Mouse (Mus musculus) embryo, embryonic 11.5 days (tissue): Measurements from ENCODE around the gene Ndufc1.
"Not testable (repeated sequence)": the region's sequence is repeated elsewhere in the genome, so short reads cannot be mapped to it uniquely, and the experiment has no call there.

Experiments
- DNase-seq: peaks from one replicate; pipeline ENCODE4 v3.0.0-alpha.2; 2012; ENCODE audit warnings: low read depth, low spot score

The Ndufc1 gene

GRCm38 (mm10) chr3:51408561-51409183, at the start of gene Ndufc1:
Gene Ndufc1, minus strand, starts transcription at chr3:51408988.
- DNase-seq: peak; percentile 95

GRCm38 (mm10) chr3:51434871-51435595, 26.2 kb upstream of the Ndufc1 start:
- DNase-seq: no peak

DNA sequence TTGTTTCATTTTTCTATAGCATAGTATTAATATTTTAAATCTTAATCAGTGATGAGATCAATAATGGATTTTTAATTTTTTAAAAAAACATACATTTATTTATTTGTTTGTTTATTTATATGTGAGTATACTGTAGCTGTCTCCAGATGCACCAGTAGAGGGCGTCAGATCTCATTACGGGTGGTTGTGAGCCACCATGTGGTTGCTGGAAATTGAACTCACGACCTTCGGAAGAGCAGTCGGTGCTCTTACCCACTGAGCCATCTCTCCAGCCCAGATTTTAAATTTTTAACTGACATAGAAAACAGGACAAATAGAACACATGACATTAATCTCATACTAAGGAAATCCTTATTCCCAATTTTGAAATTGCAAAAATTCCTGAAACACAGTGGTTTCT, 25.6 kb upstream of the Ndufc1 start:
- not testable (repeated sequence) for DNase-seq

GRCm38 (mm10) chr3:51425394-51425793, 16.6 kb upstream of the Ndufc1 start:
- no peak for DNase-seq

- DNase-seq: no peak
These were observed 13.1 kb upstream of the Ndufc1 start for GRCm38 (mm10) chr3:51421921-51422320.

GRCm38 (mm10) chr3:51417966-51418365, 9.2 kb upstream of the Ndufc1 start:
- DNase-seq: no peak

GRCm38 (mm10) chr3:51417485-51417884, 8.7 kb upstream of the Ndufc1 start:
- no peak for DNase-seq

- DNase-seq: no peak
These were observed 8.3 kb upstream of the Ndufc1 start for GRCm38 (mm10) chr3:51417135-51417458.

DNA sequence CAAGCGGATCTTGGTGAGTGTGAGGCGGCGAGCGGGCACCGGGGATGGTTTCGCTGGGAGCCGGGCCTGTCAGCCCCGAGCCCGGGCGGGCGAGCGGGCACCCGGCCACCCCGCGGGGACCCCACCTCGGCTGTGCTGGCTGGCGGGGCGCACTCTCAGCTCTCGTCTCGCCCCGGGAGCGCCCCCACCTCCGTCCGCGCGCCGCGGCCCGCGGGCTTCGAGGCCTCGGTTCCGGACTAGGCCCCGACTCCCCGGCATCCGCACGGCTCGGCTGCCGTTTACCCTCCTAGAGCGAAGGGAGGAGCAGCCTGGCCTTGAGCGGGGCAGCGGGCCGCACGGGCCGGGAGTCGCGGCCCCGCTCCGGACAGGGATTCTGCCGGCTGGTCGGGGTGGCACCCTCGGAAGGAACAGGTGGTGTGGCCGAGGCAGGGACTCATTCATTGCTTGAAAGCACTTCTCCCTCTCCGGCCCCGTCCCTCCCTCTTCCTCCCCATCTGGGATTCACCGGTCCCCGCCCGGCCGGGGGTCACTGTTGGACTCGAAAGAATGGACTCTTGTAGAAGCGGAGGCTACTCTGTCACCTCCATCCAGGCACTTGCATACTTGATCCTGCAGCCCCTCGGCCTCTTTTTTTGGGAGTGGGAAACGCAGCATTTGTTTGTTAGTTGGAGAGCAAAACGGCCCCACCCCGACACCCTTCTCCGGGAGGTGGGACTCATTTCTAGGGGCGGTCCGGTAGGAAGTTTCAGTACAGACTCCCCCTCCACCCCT, 7.8 kb upstream of the Ndufc1 start:
- DNase-seq: no peak

GRCm38 (mm10) chr3:51416073-51416363, 7.2 kb upstream of the Ndufc1 start:
- DNase-seq: no peak

DNA sequence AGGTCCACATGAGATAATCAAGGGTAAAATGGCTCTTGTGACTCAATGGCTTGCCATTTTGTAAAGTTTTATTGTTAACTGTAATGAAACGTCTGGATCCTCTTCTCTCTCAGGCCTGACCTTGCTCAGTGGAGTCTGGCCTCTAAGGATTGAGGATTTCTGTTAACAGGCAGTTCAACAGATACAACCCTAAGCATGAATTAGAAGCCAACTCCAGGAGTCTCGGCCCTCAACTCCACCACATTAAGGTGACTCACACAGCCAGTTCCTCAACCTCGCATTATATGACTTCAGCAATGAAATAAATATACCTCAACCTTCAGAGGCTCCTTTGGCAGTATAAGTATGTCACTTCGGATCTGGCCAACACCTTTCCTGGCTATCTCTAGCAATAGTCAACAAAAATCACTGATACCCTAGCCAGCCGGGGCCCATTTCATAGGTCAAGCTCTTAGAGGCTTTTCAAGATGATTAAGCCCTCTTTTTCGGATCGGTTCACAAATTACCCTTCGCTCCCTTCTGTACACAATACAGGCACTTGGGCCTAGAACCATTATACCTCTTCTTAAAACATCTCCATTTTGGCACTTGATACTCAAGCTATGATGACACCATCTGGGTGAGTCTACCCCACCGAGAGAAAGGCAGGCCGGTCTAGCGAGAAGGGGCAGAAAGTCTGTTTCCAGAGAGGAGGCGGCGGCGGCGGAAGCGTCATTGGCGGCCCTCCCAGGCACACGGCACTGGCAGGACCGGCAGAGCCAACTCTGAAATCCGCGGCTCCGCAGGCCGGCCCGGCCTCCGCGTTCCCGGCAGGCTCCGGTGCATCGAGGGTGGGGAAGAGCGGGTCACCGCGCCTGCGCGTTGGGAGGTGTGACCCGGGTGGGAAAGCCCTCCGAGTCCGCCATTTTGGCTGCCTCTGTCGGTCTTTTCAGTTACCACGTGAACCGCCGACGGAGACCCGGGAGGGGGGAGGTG, 6.6 kb upstream of the Ndufc1 start, which contains the start of gene Naa15:
Naa15 (plus strand) TSS at position 51 of the 975 bp plus-strand sequence.
- DNase-seq: peak; percentile 92

- no peak for DNase-seq
These were observed 4.5 kb upstream of the Ndufc1 start for GRCm38 (mm10) chr3:51413276-51413675.

DNA sequence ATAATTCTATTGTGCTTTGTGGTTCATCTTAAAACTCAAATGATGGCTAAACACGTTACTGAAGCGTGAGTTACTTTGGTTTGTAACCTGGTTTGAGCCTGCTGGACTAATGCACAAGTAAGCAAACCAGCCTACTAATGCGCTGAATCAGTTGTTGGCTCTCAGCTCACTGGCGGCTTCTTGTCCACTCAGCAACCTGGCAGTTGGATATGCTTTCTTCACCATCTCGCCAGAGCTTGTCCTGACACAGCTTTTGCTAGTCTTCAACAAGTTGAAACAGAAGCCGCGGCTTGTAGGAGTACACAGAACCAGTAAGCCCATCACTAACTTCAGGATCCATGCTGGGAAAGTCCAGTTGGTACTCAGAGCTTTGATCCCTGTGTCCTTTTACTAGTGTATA, 3.7 kb upstream of the Ndufc1 start:
- DNase-seq: no peak

DNA sequence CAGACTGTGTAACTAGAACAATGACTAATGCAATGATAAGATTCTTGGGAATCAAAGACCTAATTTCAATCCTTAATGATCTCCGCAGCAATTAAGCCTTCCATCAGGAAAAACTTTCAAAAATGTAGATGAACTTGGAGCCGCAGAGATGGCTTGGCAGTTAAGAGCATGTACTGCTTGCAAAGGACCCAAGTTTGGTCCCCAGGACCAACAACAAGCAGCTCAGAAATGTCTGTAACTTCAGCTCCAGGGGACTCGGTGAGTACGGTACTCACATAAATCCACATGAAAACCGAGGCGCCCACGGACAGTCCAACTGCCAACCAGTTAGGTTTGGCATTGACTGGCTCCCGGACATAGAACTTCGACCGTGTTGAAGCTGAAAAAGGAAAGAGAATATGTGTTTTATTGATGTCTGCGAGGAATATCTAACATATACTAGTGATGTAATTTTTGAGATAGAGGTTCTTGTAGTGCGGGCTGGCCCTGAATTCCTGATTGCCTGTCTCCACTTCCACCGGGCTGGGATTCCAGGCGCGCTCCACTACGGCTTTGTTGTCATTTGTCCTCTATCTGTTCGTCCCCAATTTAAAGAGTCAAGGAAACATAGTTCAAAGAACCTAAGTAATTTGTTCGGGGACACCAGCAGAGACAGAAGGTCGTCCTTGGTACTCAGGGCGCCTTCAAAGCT, 773 bp downstream of the Ndufc1 start:
- no peak for DNase-seq

- DNase-seq: no peak
These were observed 6.2 kb downstream of the Ndufc1 start for GRCm38 (mm10) chr3:51402628-51403027.

GRCm38 (mm10) chr3:51402054-51402453, 6.7 kb downstream of the Ndufc1 start:
- not testable (repeated sequence) for DNase-seq

GRCm38 (mm10) chr3:51400682-51401081, 8.1 kb downstream of the Ndufc1 start:
- no peak for DNase-seq

GRCm38 (mm10) chr3:51399531-51399930, 9.3 kb downstream of the Ndufc1 start:
- DNase-seq: no peak

DNA sequence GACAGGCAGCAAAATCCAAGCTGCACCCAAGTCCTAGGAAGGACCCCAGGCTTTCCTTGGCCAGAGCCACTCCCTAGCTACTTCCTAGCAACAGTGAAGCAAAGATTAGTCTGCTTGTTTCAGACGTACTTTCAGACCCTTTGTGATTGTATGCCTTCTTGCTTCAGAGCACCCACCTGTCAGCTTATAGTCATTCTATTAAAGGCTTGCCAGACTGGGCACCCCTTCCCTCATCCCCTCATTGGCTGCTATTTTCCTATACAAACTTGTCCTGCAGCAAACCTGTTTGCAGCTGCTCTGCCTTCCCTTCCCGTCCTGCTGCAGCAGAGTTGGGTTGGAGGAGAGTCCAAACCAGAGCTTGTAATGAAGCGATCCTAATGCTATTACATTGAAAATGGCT, 10.1 kb downstream of the Ndufc1 start:
- no peak for DNase-seq

DNA sequence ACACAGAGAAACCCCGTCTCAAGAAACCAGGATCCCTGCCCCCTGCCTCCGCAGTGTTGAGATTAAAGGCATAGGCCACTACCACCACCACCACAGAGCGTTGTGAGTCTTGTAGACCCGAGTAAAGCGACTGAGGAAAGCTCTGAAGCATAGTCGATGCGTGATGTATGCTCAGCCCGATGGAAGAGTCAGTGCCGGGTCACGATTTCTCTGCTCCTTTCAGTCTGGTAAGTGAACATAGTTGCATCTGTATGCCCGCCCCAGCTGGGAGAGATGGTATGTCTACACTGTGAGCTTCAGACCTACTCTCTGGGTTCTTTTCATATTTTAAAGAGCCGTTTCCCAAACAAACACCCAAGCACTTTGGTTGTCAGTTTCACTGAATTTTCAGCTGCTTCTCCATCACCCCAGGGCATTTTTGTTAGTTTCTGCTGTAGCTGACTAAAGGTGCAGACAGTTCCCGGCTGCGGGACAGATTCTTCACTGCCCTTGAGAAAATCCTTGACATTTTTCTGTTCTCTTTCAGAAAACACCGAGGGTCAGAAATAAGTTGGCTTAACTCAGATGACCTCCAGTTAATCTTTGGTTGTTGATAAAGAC, 11.0 kb downstream of the Ndufc1 start:
- DNase-seq: no peak
